Mouse (Mus musculus) hindbrain, embryonic 16.5 days (tissue): ENCODE measurements around the gene Pxn. TPM values are rescaled to one million over a fixed set of nuclear protein-coding genes. Genes with fewer than 3 reads are reported as not detected.
A peak's percentile ranks its signal among the peaks of the same experiment; 100 is the strongest.

ENCODE experiments used
- ATAC-seq: fragments of 200-750 bp; cut with Nextera tagmentation; 2 replicates; pipeline ENCODE4 v1.8.0; 2017; ENCODE audit warnings: moderate TSS enrichment, moderate library complexity
- H3K27ac ChIP-seq: fragments of 300-500 bp; sonication (generic); 2 replicates; pipeline ENCODE4 v1.5.1; 2014; ENCODE audit warnings: low read depth, mild to moderate bottlenecking, control low read depth, low read length, moderate library complexity
- H3K27me3 ChIP-seq: fragments of 300-500 bp; sonication (generic); replicated peaks from 2 replicates; pipeline ENCODE4 v1.6.1; 2014; ENCODE audit warnings: low read length; ENCODE audit not compliant: control insufficient read depth, insufficient read depth
- H3K36me3 ChIP-seq: fragments of 300-500 bp; sonication (generic); 2 replicates; pipeline ENCODE4 v1.6.1; 2014; ENCODE audit warnings: mild to moderate bottlenecking, low read length, moderate library complexity, mixed read lengths; ENCODE audit not compliant: control insufficient read depth, insufficient read depth
- H3K4me1 ChIP-seq: fragments of 300-500 bp; sonication (generic); 2 replicates; pipeline ENCODE4 v1.6.1; 2014; ENCODE audit warnings: low read depth, low read length; ENCODE audit not compliant: control insufficient read depth, insufficient read depth
- H3K4me2 ChIP-seq: fragments of 300-500 bp; sonication (generic); 2 replicates; pipeline ENCODE4 v1.6.1; 2014; ENCODE audit warnings: mild to moderate bottlenecking, low read length, control low read depth, moderate library complexity
- H3K4me3 ChIP-seq: fragments of 300-500 bp; sonication (generic); 2 replicates; pipeline ENCODE4 v1.5.1; 2014; ENCODE audit warnings: mild to moderate bottlenecking, low read length, control low read depth, moderate library complexity
- H3K9ac ChIP-seq: fragments of 300-500 bp; sonication (generic); 2 replicates; pipeline ENCODE4 v1.6.1; 2014; ENCODE audit warnings: low read depth, mild to moderate bottlenecking, control low read depth, low read length, moderate library complexity
- H3K9me3 ChIP-seq: fragments of 300-500 bp; sonication (generic); 2 replicates; pipeline ENCODE4 v1.6.1; 2014; ENCODE audit warnings: mild to moderate bottlenecking, low read length, moderate library complexity; ENCODE audit not compliant: control insufficient read depth
- WGBS: fragments of 180-500 bp; shearing (Covaris S2); extraction: QIAGEN DNeasy Blood & Tissue Kit; methylation state at CpG from one replicate; pipeline ENCODE4 v1.1.7; 2014; 5-methylcytosine and 5-hydroxymethylcytosine counted together
- polyA plus RNA-seq: library from polyadenylated mRNA; unstranded; fragments of >200 nt; fragmentation: Nextera tagmentation; extraction: Ambion mirVana; gene quantifications from 2 replicates; pipeline ENCODE4 v1.2.1, GENCODE M21; 2015

The Pxn gene
- polyA plus RNA-seq, 1 experiment from 2014 or later, result 19.1 TPM

- Histone ChIP-seq H3K27ac (peak overlapping the region; percentile 47; the same call in 1 of the 2 replicates), H3K9ac (peak overlapping the region; percentile 66), H3K9me3 (no peaks in the 10 kb centered on the region), H3K4me1 (peaks cover 8% of the 10 kb centered on the region), H3K27me3 (no peaks in the 10 kb centered on the region), H3K36me3 (no peaks in the 10 kb centered on the region), H3K4me2 (peak overlapping the region; percentile 69), H3K4me3 (peak overlapping the region; percentile 46)
- WGBS, result 14% methylated on average over 22 of the region's 22 CpGs
- peak; percentile 89 for ATAC-seq
Observed at GRCm38 (mm10) chr5:115475337-115476106, 31.0 kb upstream of the Pxn start.

- Histone ChIP-seq H3K27ac (no peak overlapping the region), H3K4me1 (peaks cover 8% of the 10 kb centered on the region), H3K27me3 (no peaks in the 10 kb centered on the region), H3K4me2 (peak overlapping the region; percentile 69), H3K9ac (peak overlapping the region; percentile 66), H3K9me3 (no peaks in the 10 kb centered on the region), H3K36me3 (no peaks in the 10 kb centered on the region), H3K4me3 (peak overlapping the region; percentile 46)
- peak; percentile 51 for ATAC-seq
- 34% methylated on average over 12 of the region's 12 CpGs for WGBS
Observed at GRCm38 (mm10) chr5:115476107-115476727, 30.3 kb upstream of the Pxn start.

- H3K4me2 ChIP-seq, result no peak overlapping the region
- H3K4me3 ChIP-seq, result no peak overlapping the region
- H3K9me3 ChIP-seq, result no peaks in the 10 kb centered on the region
- WGBS, result 42% methylated on average over 15 of the region's 15 CpGs
- no peak overlapping the region for H3K9ac ChIP-seq
- H3K27ac ChIP-seq, result no peak overlapping the region
- ATAC-seq, result no peak
- no peaks in the 10 kb centered on the region for H3K27me3 ChIP-seq
- H3K4me1 ChIP-seq, result peaks cover 19% of the 10 kb centered on the region
- no peaks in the 10 kb centered on the region for H3K36me3 ChIP-seq
Observed at GRCm38 (mm10) chr5:115479561-115479960, 26.9 kb upstream of the Pxn start.

GRCm38 (mm10) chr5:115480101-115480500, 26.4 kb upstream of the Pxn start:
- H3K4me2 ChIP-seq, result peak overlapping the region; percentile 49
- H3K9me3 ChIP-seq, result no peaks in the 10 kb centered on the region
- H3K27me3 ChIP-seq, result no peaks in the 10 kb centered on the region
- H3K4me1 ChIP-seq, result peaks cover 23% of the 10 kb centered on the region
- no peak for ATAC-seq
- no peaks in the 10 kb centered on the region for H3K36me3 ChIP-seq
- WGBS, result 18% methylated on average over 27 of the region's 27 CpGs
- H3K4me3 ChIP-seq, result peak overlapping the region; percentile 11; the same call in 1 of the 2 replicates
- peak overlapping the region; percentile 42 for H3K9ac ChIP-seq
- H3K27ac ChIP-seq, result no peak overlapping the region

GRCm38 (mm10) chr5:115482390-115483265, 23.8 kb upstream of the Pxn start:
- WGBS, result 27% methylated on average over 38 of the region's 38 CpGs
- no peak for ATAC-seq
- H3K9ac ChIP-seq, result peak overlapping the region; percentile 2; the same call in 1 of the 2 replicates
- no peaks in the 10 kb centered on the region for H3K36me3 ChIP-seq
- H3K9me3 ChIP-seq, result no peaks in the 10 kb centered on the region
- H3K4me1 ChIP-seq, result peaks cover 18% of the 10 kb centered on the region
- no peak overlapping the region for H3K27ac ChIP-seq
- H3K4me2 ChIP-seq, result peak overlapping the region; percentile 27
- H3K27me3 ChIP-seq, result no peaks in the 10 kb centered on the region
- H3K4me3 ChIP-seq, result peak overlapping the region; percentile 13; the same call in 1 of the 2 replicates

GRCm38 (mm10) chr5:115483385-115483784, 23.1 kb upstream of the Pxn start:
- Histone ChIP-seq H3K9me3 (no peaks in the 10 kb centered on the region), H3K4me2 (no peak overlapping the region; the same call in 1 of the 2 replicates), H3K4me3 (no peak overlapping the region), H3K27me3 (no peaks in the 10 kb centered on the region), H3K36me3 (no peaks in the 10 kb centered on the region), H3K4me1 (peaks cover 19% of the 10 kb centered on the region), H3K9ac (no peak overlapping the region), H3K27ac (no peak overlapping the region)
- ATAC-seq, result no peak
- 38% methylated on average over 6 of the region's 6 CpGs for WGBS

- Histone ChIP-seq H3K9me3 (no peaks in the 10 kb centered on the region), H3K36me3 (no peaks in the 10 kb centered on the region), H3K4me1 (peaks cover 23% of the 10 kb centered on the region), H3K4me3 (peak within 1 kb of the TSS; percentile 50), H3K27ac (peak within 1 kb of the TSS; percentile 85), H3K4me2 (peak within 1 kb of the TSS; percentile 83), H3K27me3 (no peaks in the 10 kb centered on the region), H3K9ac (peak within 1 kb of the TSS; percentile 72)
- ATAC-seq, result peak; percentile 92
- WGBS, result 8% methylated on average over 30 of the region's 30 CpGs
Observed at GRCm38 (mm10) chr5:115483947-115484920, 22.2 kb upstream of the Pxn start, which contains the start of gene Sirt4. Sirt4 (minus strand) TSS chr5:115484725.

GRCm38 (mm10) chr5:115484996-115485395, 21.5 kb upstream of the Pxn start:
- H3K36me3 ChIP-seq, result no peaks in the 10 kb centered on the region
- peaks cover 23% of the 10 kb centered on the region for H3K4me1 ChIP-seq
- H3K9me3 ChIP-seq, result no peaks in the 10 kb centered on the region
- peak overlapping the region; percentile 83 for H3K4me2 ChIP-seq
- peak overlapping the region; percentile 85; the same call in 1 of the 2 replicates for H3K27ac ChIP-seq
- 70% methylated on average over 5 of the region's 5 CpGs for WGBS
- peak overlapping the region; percentile 72 for H3K9ac ChIP-seq
- no peaks in the 10 kb centered on the region for H3K27me3 ChIP-seq
- no peak for ATAC-seq
- peak overlapping the region; percentile 50 for H3K4me3 ChIP-seq
